Mouse (Mus musculus) ovary, postnatal 10 days (tissue): ENCODE results near the gene Hltf.
"Not testable (repeated sequence)": the region's sequence is repeated elsewhere in the genome, so short reads cannot be mapped to it uniquely, and the experiment has no call there.

Source experiments
- DNase-seq: peaks from one replicate; pipeline ENCODE4 v3.0.0; 2022; ENCODE audit warnings: low spot score

Gene Hltf

DNA sequence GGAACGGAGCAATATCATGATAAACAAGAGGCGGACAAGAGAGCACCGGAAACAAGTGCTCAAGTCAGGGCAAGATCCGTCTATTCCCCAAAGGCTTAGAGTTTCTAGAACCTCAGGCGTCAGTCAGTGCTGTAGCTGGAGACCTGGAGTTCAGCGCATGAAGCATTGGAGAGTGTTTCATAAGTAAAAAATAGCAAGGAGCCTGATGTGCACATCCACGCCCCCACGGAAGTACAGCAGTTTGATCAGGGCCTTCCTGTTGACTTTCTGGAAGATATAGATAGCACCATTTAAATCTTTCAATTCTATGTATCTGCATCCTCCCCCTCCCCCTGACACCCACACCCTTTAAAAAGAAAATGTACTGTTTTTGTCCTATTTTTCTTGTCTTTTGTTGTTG lies 46.7 kb downstream of the Hltf start:
- DNase-seq, result no peak

DNA sequence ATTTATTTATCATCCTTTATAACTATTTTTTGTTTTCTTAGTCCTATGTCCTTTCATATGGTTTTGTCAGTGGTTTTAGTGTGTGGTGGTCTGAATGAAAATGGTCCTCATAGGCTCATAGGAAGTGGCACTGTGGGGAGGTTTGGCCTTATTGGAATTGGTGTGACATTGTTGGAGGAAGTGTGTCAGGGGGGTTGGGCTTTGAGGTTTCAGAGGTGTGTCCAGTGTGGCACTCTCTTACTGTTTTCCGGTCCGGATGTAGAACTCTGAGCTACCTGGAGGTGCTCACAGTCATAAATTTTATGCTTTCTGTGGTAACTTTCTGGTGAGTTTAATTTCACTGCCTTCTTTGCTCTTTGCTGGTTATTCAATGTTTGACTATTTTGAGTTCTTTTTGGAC lies 47.2 kb downstream of the Hltf start:
- DNase-seq, result no peak

DNA sequence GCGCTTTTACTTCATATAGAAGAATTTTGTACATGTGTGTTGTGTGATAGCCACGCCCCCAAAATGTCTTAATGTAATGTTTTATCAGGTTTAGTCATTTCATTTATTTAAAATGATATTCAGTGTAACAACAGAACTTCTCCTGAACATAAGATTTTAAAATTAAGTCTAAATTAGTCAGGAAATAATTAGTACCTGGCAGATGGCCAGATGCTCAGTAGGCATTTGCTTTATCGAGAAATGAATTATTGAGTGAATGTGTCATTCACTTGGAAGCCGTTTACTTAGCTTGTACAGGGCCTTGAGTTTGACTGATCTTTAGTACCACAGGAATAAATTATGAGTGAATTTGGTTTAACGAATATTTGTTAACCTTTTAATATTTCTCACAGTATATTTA lies 51.3 kb downstream of the Hltf start:
- no peak for DNase-seq

DNA sequence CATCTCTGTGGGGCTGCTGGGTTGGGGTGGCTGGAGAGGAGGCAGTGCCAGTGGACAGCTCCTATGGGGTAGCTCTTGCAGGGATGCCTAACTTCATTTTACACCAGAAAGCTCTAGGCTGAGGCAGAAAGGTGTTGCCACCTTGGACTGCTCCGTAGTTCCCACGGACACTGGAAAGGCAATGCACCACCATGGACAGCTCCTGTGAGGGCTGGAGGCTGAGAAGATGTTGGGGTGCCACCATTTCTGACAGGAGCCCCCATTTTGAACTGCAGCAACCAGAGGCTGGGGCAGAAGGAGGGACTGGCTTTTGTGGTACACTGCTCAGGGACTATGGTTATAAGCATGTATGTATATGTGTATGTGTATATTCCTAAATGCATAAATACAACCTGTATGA lies 54.3 kb downstream of the Hltf start:
- DNase-seq, result no peak

DNA sequence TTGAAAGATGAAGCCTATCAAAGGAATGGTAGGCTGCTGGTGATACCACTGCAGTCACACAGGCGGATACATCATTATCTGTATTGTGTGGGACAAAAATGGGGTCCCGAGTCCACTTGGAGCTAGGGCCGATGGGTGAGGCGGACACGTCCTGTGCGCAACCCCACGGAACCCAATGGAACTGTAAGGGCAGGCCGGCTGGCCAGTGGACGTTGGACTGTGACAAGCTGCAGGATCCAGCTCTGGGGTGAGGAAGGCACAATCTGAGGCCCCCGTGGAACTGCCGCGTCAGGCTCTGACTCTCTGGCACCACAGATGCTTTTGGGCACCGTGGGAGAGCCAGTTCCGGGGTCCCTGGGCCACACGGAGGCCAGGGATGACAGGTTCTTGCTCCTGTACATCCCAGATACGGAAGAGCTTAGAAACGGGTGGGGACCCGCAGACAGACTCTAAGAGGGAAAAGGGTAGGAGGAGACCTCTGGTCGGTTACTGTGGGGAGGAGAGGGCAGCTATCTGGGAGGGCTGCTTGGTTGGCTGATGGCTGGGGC lies 61.5 kb downstream of the Hltf start:
- no peak for DNase-seq

DNA sequence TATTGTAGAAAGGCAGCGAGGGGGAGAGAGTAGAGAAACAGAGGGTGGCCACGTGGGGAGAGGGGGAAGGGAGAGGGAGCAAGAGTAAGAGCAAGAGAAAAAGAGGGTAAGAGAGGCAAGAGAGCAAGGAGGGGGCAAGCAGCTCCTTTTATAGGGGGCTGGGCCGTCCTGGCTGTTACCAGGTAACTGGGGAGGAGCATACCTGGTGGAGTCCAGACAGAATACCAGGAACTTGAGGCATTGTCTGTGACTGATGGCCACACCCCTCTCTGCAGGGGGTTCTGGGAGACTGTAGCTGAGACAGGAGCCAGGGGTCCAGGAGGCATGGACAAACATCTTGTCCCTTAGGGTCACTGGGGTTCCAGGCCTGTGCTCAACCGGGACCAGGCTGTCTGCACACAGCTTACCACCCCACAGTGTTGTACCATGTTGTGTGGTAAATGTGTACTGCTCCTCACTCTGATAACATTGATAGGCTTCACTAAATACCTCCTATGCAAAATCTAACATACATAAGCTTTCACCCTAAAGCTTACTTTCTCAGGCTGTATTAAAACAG lies 62.2 kb downstream of the Hltf start:
- no peak for DNase-seq

DNA sequence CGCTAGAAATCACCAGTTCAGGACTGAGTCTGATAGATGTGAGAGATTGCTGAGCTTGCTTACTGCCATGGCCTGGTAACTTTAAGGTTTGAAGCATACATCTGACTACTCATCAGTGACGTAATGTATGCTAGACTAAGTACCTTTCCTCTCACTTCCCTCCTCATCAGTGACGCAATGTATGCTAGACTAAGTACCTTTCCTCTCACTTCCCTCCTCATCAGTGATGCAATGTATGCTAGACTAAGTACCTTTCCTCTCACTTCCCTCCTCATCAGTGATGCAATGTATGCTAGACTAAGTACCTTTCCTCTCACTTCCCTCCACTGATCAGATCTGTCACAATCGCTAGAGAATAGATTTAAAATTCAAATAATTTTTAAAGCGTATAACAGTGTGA lies 64.0 kb downstream of the Hltf start:
- DNase-seq, result not testable (repeated sequence)

DNA sequence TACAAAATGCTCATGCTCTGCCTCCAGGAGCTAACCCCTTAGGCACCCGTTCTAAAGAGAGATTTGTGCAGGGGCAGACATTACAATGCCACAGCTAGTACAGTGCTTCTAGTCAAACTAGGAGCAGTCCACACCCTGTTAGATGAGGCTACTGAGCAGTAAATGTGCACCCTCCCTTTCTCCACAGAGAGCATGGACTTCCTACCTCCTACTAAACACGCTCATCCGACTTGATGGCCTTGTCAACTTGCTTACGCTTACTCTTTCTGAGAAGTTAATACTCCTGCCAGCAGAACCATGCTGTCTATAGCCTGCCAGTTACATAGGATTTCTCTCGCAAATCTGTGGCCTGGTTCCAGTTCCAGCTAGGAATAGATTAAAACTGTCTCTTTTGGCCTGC lies 68.0 kb downstream of the Hltf start:
- no peak for DNase-seq

DNA sequence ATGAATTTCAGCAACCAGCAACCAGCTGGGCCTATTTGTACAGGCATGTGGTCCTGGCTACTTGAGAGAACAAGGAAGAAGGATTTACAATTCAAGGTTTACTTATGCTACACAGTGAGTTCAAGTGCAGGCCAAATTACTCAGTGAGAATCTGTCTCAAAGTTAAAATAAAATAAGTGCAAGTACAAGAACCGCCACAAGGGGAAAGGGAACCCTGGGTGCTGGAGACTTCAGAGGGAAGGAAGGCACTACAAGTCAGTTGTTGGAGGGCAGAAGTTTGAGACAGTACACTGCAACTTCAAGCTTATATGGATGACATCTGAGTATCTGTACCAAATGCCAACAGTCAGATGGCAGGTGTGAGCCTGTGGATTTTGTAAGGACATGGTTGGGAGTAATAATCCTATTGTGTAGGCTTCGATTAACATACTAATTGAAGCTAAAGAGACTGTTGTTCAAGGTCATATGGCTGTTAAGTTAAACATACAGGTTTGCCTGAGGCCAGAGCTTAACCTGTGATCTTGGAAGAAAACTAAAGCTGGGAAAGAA lies 69.5 kb downstream of the Hltf start:
- no peak for DNase-seq

DNA sequence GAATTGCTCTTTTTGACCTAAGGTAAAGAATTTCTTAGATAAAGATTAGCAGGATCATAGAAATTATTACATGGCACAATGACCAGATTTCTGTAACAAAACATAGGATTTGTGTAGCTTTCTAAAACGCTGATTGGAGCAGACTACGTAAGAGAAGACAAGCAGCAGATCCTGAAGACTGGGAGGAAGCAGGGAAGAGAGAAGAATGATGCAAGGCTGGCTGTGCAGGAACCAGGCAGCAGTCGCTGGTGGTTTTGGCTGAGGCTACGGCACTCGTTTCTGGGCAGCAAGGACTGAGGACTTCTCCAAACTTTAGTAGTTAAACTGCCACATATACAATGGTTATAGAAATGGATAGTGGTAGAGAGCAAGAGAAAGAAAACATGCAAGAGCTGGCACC lies 71.9 kb downstream of the Hltf start:
- no peak for DNase-seq

DNA sequence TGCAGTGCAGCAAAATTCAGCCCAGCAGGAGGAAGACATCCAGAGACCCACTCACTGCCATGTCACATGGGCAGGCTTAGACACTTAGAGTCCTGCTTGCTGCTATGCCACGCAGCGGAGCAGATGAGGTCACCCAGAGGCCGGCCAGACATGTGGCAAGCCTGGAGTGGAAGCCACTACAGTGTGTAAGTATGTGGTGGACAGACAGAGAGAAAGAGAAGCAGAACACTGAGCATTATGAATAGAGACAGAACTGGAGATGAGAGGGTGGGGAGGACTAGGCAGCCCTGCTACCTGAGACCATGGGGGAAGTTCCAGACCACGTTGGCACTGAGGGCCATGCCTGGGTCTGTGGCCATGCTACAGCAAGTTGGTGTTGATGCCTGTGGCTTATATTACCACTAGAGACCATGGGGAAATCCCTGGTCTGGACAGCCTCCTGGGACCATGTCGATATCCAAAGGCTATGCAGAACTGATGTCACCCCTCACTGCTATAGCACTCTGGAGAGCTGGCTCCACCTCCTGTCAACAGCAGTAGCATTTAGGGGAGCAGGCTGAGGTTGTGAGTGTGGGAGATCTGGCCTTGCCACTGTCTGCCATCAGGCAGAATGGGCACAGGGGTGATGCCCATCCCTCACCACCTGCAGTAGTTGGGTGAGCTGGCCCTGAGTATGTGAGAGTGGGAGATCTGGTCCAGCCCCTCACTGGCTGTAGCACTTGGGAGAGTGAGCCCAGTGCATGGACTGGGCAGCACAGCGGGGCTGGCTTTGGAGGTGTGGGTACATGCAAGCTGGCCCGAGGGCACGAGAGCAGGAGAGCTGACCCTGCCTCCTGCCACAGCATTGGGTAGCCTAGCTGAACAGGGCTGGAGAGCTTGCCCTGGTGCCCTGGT lies 73.1 kb downstream of the Hltf start:
- DNase-seq, result no peak

DNA sequence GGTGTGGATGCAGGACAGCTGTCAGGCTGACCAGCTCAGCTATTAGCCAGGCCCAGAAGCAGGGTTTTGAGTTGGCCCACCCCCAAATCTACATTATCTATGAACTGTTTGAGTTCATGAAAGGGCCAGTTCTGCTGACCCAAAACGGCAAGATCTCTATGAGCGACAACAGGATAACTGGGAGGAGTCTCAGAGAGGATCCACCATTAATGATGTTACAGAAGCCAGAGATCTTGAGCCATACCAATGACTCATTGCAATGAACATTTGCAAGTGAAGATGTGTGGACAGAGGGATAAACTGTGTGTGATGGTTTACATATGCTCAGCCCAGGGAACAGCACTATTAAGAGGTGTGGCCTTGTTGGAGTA lies 73.7 kb downstream of the Hltf start:
- DNase-seq, result no peak

DNA sequence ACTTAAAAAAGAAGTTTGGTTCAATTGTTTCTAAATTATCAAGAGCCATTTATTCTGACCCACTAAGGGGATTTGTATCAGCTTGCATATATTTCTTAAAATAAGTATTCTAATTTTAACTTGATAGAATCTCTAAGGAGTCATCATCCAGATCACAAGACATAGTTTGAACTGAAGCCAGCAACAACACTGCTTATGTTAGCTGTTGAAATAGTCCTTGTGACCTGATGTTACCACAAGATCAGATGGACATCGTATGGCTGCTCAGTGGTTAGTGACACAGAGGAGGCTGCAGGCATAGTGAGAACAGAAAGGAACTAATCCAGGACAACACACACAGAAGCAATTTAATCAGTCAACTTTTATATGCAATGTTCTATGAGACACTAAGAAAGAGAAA lies 75.1 kb downstream of the Hltf start:
- DNase-seq, result no peak

DNA sequence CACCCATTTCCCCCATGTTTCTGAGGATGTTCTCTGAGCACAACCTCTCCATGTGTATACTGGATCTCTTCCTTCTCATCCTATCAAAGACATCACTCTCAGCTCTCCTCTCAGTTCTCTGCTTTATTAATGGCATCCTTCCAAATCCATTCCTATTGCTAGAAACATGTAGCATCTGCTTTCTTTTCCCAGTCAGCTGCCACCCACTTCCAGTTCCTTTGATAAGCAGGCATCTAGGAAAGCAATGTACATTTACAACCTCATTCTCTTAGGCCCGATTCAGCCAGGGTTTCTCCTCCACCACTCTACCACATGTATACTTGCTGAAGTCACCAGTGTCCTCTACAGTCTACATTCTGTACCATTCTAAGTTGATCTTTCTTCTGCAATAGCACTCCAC lies 76.1 kb downstream of the Hltf start:
- DNase-seq, result no peak

DNA sequence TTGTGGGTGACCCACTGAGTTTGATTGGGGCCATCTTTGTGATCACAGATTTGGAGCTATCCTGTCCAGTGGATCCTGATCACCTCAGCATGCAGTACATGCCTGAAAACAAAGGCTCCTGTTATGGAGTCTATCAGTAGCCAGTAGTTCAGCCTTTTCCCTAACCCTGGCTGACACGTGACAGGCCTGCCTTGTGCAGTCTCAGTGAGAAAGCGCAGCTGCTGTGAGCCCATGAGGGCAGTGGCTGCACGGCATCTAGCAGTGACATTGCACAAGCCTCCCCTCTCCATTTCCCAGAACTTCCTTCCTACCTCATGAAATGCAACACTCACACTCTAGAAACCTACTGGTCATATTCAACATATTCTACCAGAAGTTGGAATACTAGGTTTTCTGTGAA lies 76.9 kb downstream of the Hltf start:
- no peak for DNase-seq

DNA sequence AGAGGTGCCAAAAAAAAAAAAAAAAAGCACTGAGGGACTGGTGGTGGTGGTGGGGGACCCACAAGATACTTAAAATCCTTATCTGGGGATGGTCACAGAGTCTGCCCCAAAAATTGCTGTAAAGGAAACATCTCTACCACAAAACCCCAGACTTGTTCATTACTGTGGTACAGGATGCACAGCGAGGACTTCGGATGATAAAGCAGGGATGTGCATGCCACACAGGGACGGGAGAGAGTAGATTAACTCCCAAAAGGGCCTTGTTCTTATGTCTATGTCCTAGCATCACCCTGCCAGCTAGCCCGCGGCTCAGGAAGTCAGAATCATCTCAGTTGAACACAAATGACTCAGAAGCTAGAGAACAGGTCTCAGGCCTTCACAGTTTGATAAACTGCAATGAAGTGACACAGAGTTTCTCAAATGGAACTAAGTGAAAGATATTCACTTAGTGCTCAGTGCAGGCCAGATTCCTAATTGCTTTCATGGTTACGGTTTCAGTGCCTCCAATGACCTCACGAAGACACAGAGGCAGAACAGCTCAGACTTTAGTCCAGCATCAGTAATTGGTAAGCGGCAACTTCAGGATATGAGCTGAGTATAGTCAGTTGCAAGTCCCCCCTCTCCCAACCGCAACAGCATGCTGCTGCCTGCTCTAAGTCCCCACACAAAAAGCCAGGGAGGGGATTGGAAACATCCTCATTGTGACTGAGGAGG lies 79.4 kb downstream of the Hltf start:
- DNase-seq, result no peak

DNA sequence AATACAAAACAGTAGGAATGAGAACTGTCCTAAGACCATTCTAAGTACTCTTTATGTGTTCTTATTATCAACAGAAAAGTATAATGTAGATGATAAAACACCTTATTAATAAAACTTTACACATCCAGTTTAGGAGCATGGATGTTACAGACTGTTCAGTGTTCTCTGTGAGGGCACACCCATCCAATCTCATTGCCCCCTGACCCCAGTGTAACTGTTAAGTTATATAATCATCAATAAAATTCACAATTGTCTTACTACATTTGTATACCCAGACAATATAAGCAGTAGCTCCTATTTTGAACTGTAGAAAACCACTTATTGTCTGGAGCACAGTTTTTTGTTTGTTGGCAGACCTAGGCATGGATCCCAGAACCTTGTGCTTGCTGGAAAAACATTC lies 83.6 kb downstream of the Hltf start:
- no peak for DNase-seq

DNA sequence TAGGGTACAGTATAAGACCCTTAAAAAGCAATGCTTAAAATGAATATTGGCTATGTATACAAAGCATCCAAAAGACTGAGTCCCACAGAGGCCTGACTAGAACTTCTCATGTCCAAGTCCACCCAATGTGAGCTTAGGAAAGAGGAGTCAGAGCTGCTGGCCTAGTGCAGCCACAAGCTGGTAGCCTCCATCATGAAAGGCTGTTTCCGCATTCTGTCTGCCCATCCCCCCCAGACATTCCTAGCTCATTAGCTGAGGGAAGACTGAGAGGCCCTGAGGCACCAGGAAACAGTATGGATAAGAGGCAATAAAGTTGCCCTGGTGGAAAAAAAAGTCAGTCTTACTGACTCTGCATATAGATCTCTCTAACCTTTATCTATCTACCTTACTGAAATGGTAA lies 84.1 kb downstream of the Hltf start:
- no peak for DNase-seq

DNA sequence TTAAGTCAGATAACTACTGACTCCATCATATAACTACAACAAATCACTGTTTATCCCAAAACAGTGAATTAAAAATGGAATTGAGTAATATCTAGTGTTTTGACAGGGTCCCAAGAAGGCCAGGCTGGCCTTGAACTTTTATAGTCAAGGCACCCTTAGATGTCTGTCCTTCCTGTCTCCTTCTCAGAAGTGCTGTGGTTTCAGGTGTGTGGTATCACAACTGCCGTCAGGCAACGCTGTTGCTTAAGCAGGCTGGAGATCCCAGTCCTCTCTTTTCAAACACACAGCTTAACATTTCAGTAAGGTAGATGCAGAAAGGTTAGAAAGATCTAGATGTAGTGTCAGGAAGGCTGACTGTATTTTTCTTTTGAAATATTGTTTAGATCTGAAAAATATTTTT lies 84.5 kb downstream of the Hltf start:
- DNase-seq, result no peak

DNA sequence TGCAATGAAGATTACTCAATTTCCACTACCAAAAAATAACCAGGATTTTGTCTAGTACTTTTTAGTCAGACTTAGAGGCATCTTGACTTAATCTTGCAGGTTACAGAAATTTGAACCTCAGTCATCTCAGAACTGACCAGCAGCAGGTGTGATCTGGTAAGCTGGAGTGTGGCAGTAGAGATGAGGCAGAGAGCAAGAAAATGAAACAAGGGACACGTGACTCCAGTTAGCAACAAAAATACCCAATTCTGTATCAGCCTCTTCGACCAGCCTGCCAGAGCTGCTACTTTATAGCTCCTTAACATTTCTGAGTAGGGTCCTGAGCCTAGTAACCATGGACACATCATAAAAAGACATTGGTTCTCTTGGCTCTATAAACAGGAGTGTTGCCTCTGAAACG lies 85.0 kb downstream of the Hltf start:
- DNase-seq, result no peak

DNA sequence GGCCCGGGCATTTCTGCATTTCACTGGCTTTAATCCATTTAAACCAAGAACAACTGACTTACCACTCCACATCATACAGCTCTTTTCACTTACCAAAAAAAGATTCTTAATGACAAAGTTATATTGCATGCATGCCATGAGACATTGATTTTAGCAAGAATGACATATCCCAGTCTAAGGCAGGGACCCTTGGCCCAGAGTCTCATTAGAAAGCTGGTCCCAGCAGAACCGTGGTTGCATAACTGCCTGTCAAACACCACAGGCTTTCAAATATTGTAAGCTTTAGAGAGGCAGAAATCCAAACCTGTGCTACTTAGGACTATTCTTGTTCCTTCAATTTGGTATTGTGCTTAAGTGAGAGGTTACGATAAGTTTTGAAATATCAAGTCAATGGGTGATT lies 86.1 kb downstream of the Hltf start:
- no peak for DNase-seq

DNA sequence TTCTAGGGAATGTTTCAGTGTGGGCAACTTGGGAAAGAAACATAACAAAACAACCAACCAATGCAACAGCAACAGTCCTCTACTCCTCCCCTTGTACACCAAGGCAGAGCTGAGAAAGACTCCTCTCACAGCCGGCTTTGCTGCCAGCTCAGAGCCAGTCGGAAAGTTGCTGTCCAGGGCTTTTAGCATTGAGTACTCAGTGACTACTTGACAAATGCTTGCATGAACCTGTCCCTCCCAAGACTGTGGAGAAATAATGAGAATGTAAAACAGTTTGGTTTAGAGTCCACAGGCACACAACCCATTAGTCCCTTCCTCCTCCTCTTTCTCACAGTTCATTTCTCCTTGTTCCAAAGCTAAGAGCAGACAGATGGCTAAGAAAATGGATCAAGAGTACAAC lies 86.8 kb downstream of the Hltf start:
- DNase-seq, result no peak

DNA sequence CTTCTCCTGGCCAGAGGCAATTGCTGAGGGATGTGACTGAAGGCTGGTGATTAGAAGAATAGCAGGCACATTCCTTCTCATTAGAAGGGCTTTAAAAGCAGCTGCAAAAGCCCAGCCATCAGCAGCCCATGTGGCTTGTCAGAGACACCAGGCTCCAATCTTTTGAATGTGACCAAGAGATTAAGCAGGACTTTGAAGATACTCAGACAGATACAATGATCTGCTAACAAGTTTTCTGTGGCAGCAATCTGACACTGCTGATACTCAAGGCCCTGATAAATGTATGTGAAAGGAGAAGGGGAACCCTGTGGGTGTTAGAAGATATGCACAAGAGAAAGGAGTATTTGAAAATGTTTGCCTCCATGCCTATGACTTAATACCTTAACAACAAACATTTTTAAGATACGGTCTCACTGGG lies 88.1 kb downstream of the Hltf start:
- DNase-seq, result no peak
